ENCODE assay signal across 21 mouse cellular contexts in the genomic region with DNA sequence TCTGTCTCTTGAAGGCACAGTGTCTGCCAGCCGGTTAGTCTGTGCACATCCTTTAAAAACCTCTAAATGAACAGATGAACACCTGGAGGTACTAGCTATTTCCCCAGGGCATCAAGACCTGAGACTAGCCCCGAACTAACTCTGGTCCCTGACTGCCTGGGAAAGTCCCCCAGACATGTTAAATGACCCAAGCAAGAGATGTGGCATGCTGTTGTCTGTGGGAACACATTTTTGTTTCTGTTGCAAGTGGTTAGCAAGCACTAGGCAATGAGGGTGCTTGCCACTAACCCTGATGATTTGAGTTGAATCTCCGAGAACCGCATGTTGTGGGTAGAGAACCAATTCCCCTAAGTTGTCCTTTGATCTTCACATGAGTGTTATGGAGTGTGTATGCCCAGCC.
"Had no signal": no experiment of that assay in that cellular context is flagged by ENCODE, and none has a peak within 500 bp of the region (broad histone marks: within the 10 kb centered on the region; RNA-seq: fewer than 3 reads in every experiment).

No protein-coding gene starts in this region.

- H3K27ac ChIP-seq: midbrain, embryonic 10.5 days; midbrain, embryonic 12.5 days; neural tube, embryonic 13.5 days; neural tube, embryonic 15.5 days; stomach, embryonic 15.5 days; stomach, postnatal 0 days had no signal

- H3K4me2 ChIP-seq: lung, embryonic 14.5 days; midbrain, embryonic 12.5 days; neural tube, embryonic 13.5 days; neural tube, embryonic 15.5 days; stomach, embryonic 15.5 days had no signal

- H3K9ac ChIP-seq: lung, embryonic 14.5 days; midbrain, embryonic 12.5 days; neural tube, embryonic 13.5 days; neural tube, embryonic 15.5 days; stomach, embryonic 15.5 days had no signal

- H3K36me3 ChIP-seq: midbrain, embryonic 10.5 days; midbrain, embryonic 12.5 days; neural tube, embryonic 13.5 days; neural tube, embryonic 15.5 days; stomach, embryonic 15.5 days had no signal

- ATAC-seq: midbrain, embryonic 16.5 days had no signal

- H3K9me3 ChIP-seq: midbrain, embryonic 10.5 days; midbrain, embryonic 12.5 days; neural tube, embryonic 13.5 days; neural tube, embryonic 15.5 days; stomach, embryonic 15.5 days had no signal

- H3K4me3 ChIP-seq: midbrain, embryonic 10.5 days; midbrain, embryonic 12.5 days; myocyte; neural tube, embryonic 13.5 days; neural tube, embryonic 15.5 days; stomach, embryonic 15.5 days had no signal

- DNase-seq: lung, adult 18-20 months; lung, embryonic 14.5 days; lung, postnatal 10 days; lung, postnatal 4 days; midbrain, embryonic 14.5 days; retina, postnatal 1 day; right cerebral cortex, adult 18-20 months; right cerebral cortex, postnatal 25 days; right cerebral cortex, postnatal 4 days; spleen, adult 18-20 months; thymus, adult 2 months; thymus, postnatal 25 days; thymus, postnatal 4 days had no signal

- H3K27me3 ChIP-seq: midbrain, embryonic 12.5 days; neural tube, embryonic 13.5 days; neural tube, embryonic 15.5 days; stomach, embryonic 15.5 days had no signal
